Mouse (Mus musculus): ENCODE results near the gene Olfr945.

Gene Olfr945

GRCm38 (mm10) chr9:39276718-39277117, at the start of gene Olfr945:
Olfr945 (minus strand) TSS chr9:39276818.
- DNase-seq: no peak

DNA sequence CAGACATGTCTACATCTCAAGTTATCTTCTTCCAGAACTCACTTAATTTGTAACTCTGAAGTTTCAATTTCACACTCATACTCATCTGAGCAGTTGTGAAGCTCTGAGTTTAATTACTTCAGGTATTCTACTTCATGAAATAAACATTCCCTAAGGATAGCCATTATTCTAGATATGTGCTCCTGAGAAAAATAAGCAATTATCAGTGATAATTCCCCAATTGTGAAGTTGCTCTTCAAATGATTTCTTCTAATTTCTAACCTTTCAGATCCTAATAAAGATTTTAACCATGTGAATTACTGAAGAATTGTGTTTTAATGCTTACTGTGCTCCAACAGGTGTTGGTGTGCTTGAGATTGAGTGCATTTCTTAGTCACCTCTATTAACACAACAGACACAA, 49.3 kb upstream of the Olfr945 start, which contains the start of gene Olfr948:
Olfr948 (minus strand) TSS at position 101 of the 400 bp plus-strand sequence.
- no peak for DNase-seq

GRCm38 (mm10) chr9:39287136-39287535, 10.5 kb upstream of the Olfr945 start:
- DNase-seq: no peak

DNA sequence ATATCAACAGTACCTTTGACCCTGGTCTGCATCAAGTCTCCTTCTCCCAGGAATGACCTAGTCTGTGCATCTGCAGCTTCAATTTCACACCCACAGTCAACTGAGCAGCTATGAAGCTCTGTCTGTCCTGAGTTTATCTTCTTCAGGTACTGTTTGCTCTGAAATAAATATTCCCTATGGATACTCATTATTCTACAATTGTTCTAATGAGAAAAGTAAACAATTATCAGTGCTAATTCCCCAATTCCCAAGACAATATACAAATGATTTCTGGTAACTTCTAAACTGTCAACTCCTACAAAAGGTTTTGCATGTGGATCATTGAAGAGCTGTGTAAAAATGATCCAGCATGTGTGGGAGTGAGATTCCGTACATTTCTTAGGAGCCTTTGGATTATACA, 26.7 kb downstream of the Olfr945 start, which contains the start of gene Olfr1537:
Olfr1537 (minus strand) TSS at position 101 of the 400 bp plus-strand sequence.
- no peak for DNase-seq
